Mouse (Mus musculus) cerebellum, adult 11-12 months (tissue): ENCODE measurements around the gene Pias1.

Source experiments
- DNase-seq: peaks from one replicate; pipeline ENCODE4 v3.0.0; 2022

The Pias1 gene

GRCm38 (mm10) chr9:62851571-62851970 is 136.2 kb downstream of the Pias1 start:
- DNase-seq, result no peak

DNA sequence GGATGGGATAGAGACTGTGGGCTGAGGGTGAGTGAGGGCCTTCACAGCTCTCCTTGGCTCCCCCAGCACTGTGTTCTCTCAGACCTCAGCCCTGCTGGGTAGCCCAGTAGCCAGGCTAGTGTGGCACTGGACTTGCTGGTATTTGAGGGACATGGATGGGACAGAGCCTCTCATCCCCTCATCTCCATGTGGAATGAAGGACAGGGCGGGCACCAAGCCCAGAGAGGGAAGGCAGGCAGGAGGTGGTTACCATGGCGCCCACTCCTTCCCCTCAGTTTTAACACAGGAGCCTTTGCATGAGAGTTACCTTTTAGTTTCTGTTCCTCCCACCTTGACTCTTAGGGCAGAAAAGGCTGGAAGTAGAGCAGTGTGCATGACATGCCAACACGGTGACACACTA is 139.1 kb downstream of the Pias1 start:
- no peak for DNase-seq

GRCm38 (mm10) chr9:62847694-62848093 is 140.0 kb downstream of the Pias1 start:
- peak; percentile 76 for DNase-seq

DNA sequence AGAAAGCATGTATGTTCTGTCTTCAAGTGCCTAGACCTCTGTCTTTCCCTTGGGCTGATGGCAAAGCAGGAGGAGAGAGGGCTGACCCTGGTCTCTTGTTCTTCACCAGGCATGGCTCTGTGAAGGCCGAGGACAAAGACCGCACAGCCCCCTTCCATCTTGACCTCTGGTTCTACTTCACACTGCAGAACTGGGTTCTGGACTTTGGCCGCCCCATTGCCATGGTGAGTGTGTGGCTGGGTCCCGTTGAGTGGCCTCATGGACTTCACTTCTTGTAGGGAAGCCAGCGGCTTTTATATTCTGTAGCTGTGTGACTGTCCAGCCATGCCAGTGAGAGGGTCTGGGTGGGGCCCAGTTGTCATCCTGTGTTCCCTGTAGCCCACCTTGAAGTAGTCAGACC is 143.3 kb downstream of the Pias1 start:
- no peak for DNase-seq

- DNase-seq, result no peak
These were observed 144.2 kb downstream of the Pias1 start for GRCm38 (mm10) chr9:62843356-62844024.

GRCm38 (mm10) chr9:62839172-62839770 is 148.5 kb downstream of the Pias1 start:
- DNase-seq, result peak; percentile 56

GRCm38 (mm10) chr9:62838506-62839171 is 149.1 kb downstream of the Pias1 start, which contains the start of gene Cln6:
Cln6 (plus strand) TSS chr9:62838785.
- peak; percentile 84 for DNase-seq

DNA sequence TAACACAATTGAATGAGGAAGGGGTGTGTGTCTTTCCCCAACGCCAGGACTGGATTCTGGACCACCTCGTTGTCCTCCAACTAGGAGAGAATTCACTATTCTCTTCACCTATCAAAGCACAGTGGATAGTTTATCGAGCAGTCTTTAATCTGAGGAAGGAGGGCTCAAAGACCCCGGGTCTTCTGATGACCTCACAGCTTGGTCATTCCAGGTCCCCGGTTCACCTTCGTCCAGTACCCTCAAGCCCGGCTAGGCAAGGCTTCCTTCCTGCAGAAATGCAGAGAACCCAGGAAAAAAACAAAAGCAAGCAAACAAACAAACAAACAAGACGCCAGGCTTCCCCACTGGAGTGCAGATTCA is 149.6 kb downstream of the Pias1 start:
- DNase-seq, result no peak

- DNase-seq, result peak; percentile 44
These were observed 150.1 kb downstream of the Pias1 start for GRCm38 (mm10) chr9:62837611-62838010.

- DNase-seq, result no peak
These were observed 151.8 kb downstream of the Pias1 start for GRCm38 (mm10) chr9:62835705-62836446.

DNA sequence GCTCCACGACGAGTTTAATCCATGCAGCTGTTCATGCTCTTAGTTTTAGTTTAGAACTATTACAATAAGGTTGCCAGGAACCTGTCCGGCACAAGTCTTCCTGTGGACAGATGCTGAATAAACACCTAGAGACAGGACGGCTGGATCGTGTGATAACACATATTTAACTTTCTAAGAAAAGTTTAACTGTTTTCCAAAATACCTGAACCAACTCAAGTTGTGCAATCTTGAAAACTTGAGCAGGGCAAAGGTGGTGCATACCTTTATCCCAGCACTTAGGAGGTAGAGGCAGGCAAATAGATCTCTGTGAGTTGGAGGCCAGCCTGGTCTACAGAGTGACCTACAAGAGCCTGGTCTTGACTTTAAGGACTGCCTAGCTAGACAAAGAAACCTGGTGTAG is 152.8 kb downstream of the Pias1 start:
- DNase-seq, result no peak

DNA sequence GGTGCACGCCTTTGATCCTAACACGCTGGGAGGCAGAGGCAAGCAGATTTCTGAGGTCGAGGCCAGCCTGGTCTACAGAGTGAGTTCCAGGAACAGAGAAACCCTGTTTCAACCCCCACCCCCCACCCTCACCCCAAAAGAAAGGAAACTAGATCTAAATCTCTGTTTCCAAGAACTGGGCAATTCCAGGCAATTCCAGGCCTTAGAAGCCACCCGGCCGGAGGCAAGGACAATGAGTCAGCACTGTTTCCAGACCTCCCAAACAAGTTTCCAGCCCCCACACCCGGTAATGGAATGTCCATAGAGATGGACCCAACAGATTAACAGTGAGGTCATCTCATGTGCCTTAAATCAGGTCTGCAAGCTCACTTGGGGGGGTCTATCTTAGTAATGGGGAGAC is 157.8 kb downstream of the Pias1 start:
- no peak for DNase-seq

- DNase-seq, result peak; percentile 94
These were observed 159.1 kb downstream of the Pias1 start for GRCm38 (mm10) chr9:62828662-62829086.
